Mouse (Mus musculus) midbrain, embryonic 12.5 days (tissue): ENCODE results near the gene Gm27027. TPM values are rescaled to one million over a fixed set of nuclear protein-coding genes. Genes with fewer than 3 reads are reported as not detected.

ENCODE experiments used
- ATAC-seq: fragments of 200-750 bp; cut with Nextera tagmentation; 2 replicates; pipeline ENCODE4 v1.8.0; 2017; ENCODE audit warnings: low read depth, moderate TSS enrichment, moderate library complexity; ENCODE audit not compliant: low FRiP score
- H3K27ac ChIP-seq: fragments of 300-500 bp; sonication (generic); replicated peaks from 2 replicates; pipeline ENCODE4 v1.5.1; 2016; ENCODE audit warnings: mild to moderate bottlenecking
- H3K27me3 ChIP-seq: fragments of 300-500 bp; sonication (generic); 2 replicates; pipeline ENCODE4 v1.6.1; 2016; ENCODE audit warnings: mild to moderate bottlenecking
- H3K36me3 ChIP-seq: fragments of 300-500 bp; sonication (generic); 2 replicates; pipeline ENCODE4 v1.6.1; 2016
- H3K4me1 ChIP-seq: fragments of 300-500 bp; sonication (generic); 2 replicates; pipeline ENCODE4 v1.6.1; 2016
- H3K4me2 ChIP-seq: fragments of 300-500 bp; sonication (generic); replicated peaks from 2 replicates; pipeline ENCODE4 v1.6.1; 2016; ENCODE audit warnings: mild to moderate bottlenecking, moderate library complexity
- H3K4me3 ChIP-seq: fragments of 300-500 bp; sonication (generic); 2 replicates; pipeline ENCODE4 v1.5.1; 2016; ENCODE audit warnings: mild to moderate bottlenecking
- H3K9ac ChIP-seq: fragments of 300-500 bp; sonication (generic); replicated peaks from 2 replicates; pipeline ENCODE4 v1.6.1; 2016; ENCODE audit warnings: mild to moderate bottlenecking, moderate library complexity
- H3K9me3 ChIP-seq: fragments of 300-500 bp; sonication (generic); 2 replicates; pipeline ENCODE4 v1.6.1; 2016; ENCODE audit warnings: mild to moderate bottlenecking
- WGBS: fragments of 180-500 bp; shearing (Covaris S2); methylation state at CpG from one replicate; pipeline ENCODE4 v1.1.7; 2016; 5-methylcytosine and 5-hydroxymethylcytosine counted together
- polyA plus RNA-seq: library from polyadenylated mRNA; unstranded; fragments of >200 nt; fragmentation: Nextera tagmentation; extraction: Ambion mirVana; gene quantifications from 2 replicates; pipeline ENCODE4 v1.2.1, GENCODE M21; 2016

Gm27027 gene
- polyA plus RNA-seq = not detected in 2 replicates

GRCm38 (mm10) chr2:93996254-93996653 is at the start of gene Gm27027:
TSS of gene Gm27027 (minus strand) at chr2:93996354.
- ATAC-seq = no peak
- peaks cover 69% of the 10 kb centered on the region for H3K36me3 ChIP-seq
- H3K9ac ChIP-seq = no peak within 1 kb of the TSS
- no peak within 1 kb of the TSS for H3K4me2 ChIP-seq
- H3K4me3 ChIP-seq = no peak within 1 kb of the TSS
- WGBS = 91% methylated on average over 6 of the region's 6 CpGs
- no peaks in the 10 kb centered on the region for H3K9me3 ChIP-seq
- H3K27ac ChIP-seq = no peak within 1 kb of the TSS
- no peaks in the 10 kb centered on the region for H3K27me3 ChIP-seq
- H3K4me1 ChIP-seq = peaks cover 12% of the 10 kb centered on the region

DNA sequence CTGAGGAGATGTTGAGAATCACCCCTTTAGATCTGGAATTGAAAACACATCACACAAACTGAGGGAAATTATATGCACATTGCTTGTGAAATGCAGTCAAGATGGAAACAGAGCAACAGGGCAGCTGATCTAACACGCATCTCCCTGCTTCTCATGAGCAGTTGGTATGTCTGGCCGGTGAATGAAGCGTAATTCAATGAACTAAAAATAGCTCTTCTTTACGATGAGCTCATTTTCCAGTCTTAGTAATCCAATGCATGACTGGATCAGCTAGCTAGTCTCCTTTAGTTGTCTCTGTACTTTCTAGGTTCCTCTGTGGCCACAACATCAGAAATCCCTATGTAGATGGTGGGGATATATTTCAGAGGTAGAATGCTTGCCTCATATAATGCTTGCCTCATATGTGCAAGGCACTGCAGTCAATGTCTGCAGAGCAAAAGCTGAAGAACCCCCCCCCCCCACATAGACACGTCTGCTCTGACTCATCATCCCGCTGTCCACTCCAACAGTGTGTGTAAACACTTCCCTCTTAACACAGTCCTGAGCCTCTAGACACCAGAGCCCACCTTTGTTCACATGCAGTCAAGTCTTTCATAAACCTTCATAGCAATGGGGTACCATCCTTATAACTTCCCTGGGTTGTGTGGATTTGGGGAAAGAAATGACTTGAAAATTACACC is 49.4 kb upstream of the Gm27027 start:
- whole genome bisulfite sequencing = 85% methylated on average over 6 of the region's 6 CpGs
- Histone ChIP-seq H3K4me2 (no peak overlapping the region), H3K9me3 (no peaks in the 10 kb centered on the region), H3K4me1 (peaks cover 28% of the 10 kb centered on the region), H3K4me3 (no peak overlapping the region), H3K27me3 (no peaks in the 10 kb centered on the region), H3K36me3 (0 out of 2 replicates have a peak, but pooled peaks cover 2% of the 10 kb centered on the region), H3K9ac (no peak overlapping the region), H3K27ac (no peak overlapping the region)
- ATAC-seq = no peak

GRCm38 (mm10) chr2:94044174-94044573 is 48.0 kb upstream of the Gm27027 start:
- WGBS = 82% methylated on average over 2 of the region's 2 CpGs
- no peaks in the 10 kb centered on the region for H3K27me3 ChIP-seq
- H3K4me3 ChIP-seq = no peak overlapping the region
- no peak overlapping the region for H3K4me2 ChIP-seq
- peaks cover 24% of the 10 kb centered on the region for H3K4me1 ChIP-seq
- no peaks in the 10 kb centered on the region for H3K9me3 ChIP-seq
- no peak overlapping the region for H3K27ac ChIP-seq
- 0 out of 2 replicates have a peak, but pooled peaks cover 2% of the 10 kb centered on the region for H3K36me3 ChIP-seq
- ATAC-seq = no peak
- H3K9ac ChIP-seq = no peak overlapping the region

GRCm38 (mm10) chr2:94043662-94044061 is 47.5 kb upstream of the Gm27027 start:
- H3K27ac ChIP-seq = no peak overlapping the region
- H3K4me1 ChIP-seq = peaks cover 21% of the 10 kb centered on the region
- ATAC-seq = peak; percentile 63
- no peak overlapping the region for H3K9ac ChIP-seq
- no peaks in the 10 kb centered on the region for H3K9me3 ChIP-seq
- H3K36me3 ChIP-seq = 0 out of 2 replicates have a peak, but pooled peaks cover 2% of the 10 kb centered on the region
- no peak overlapping the region for H3K4me3 ChIP-seq
- no peaks in the 10 kb centered on the region for H3K27me3 ChIP-seq
- no peak overlapping the region for H3K4me2 ChIP-seq
- WGBS = 41% methylated on average over 5 of the region's 5 CpGs

DNA sequence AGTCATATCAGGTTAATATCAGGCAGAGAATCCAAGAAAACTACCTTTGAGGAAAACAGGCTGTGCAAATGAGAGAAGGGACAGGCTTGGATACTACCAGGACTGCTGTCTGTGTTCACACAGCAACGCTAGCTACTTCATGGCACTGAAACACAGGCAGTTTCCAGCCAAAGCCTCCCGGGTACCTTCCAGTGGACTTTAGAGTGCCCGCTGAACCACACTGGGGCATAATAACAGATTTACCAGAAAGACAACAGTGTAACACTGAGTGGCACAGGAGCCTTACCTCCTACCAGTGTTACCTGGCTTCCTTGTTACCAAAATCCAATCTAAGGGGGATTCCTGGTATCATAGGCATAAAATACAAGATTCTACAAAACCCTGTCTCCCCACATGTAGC is 46.3 kb upstream of the Gm27027 start:
- Histone ChIP-seq H3K4me2 (no peak overlapping the region), H3K27me3 (no peaks in the 10 kb centered on the region), H3K27ac (no peak overlapping the region), H3K9ac (no peak overlapping the region), H3K36me3 (0 out of 2 replicates have a peak, but pooled peaks cover 2% of the 10 kb centered on the region), H3K4me3 (no peak overlapping the region), H3K4me1 (peaks cover 17% of the 10 kb centered on the region; the same call in 1 of the 2 replicates), H3K9me3 (no peaks in the 10 kb centered on the region)
- ATAC-seq = no peak
- WGBS = 95% methylated on average over 3 of the region's 3 CpGs

DNA sequence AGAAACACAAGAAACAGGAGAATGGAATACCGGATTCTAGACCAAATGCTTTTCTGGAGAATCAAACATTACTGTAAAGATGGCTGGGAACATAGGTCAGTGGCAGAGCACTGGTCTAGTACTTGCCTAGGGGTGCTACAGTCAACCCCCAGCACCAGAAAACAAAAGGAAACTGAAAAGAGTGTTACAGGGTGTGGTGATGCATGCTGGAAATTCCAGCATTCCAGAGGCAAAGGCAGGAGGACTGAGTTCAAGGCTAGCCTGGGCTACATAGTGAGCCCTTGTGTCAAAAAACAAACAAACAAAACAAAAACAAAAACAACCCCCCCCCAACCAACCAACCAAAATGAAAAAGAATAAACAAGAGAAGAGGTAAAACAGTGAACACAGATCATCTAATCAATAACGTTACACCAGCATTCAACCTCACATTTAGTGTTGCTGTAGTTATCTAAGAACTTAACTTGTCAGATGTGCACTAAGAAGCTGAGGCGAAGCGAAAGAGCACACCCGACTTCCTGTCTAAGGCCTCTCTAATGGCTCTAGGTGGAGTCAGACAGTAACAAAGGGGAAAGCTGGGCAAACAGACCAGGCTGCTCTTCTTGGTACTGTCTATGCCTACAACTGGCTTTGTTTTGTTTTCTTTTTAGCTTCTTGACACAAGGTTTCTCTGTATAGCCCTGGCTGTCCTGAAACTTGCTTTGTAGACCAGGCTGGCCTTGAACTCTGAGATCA is 44.4 kb upstream of the Gm27027 start:
- peaks cover 19% of the 10 kb centered on the region; the same call in 1 of the 2 replicates for H3K4me1 ChIP-seq
- H3K36me3 ChIP-seq = 0 out of 2 replicates have a peak, but pooled peaks cover 2% of the 10 kb centered on the region
- no peak for ATAC-seq
- no peak overlapping the region for H3K9ac ChIP-seq
- H3K27ac ChIP-seq = no peak overlapping the region
- no peak overlapping the region for H3K4me3 ChIP-seq
- H3K27me3 ChIP-seq = no peaks in the 10 kb centered on the region
- H3K4me2 ChIP-seq = no peak overlapping the region
- 91% methylated on average over 5 of the region's 5 CpGs for WGBS
- no peaks in the 10 kb centered on the region for H3K9me3 ChIP-seq

GRCm38 (mm10) chr2:94035428-94036331 is 39.5 kb upstream of the Gm27027 start:
- H3K36me3 ChIP-seq = peaks cover 23% of the 10 kb centered on the region; the same call in 1 of the 2 replicates
- no peaks in the 10 kb centered on the region for H3K9me3 ChIP-seq
- no peak overlapping the region for H3K9ac ChIP-seq
- peaks cover 4% of the 10 kb centered on the region; the same call in 1 of the 2 replicates for H3K4me1 ChIP-seq
- no peaks in the 10 kb centered on the region for H3K27me3 ChIP-seq
- WGBS = 70% methylated on average over 9 of the region's 9 CpGs
- no peak overlapping the region for H3K27ac ChIP-seq
- no peak overlapping the region for H3K4me2 ChIP-seq
- ATAC-seq = peak; percentile 52
- H3K4me3 ChIP-seq = no peak overlapping the region

GRCm38 (mm10) chr2:94030602-94031001 is 34.4 kb upstream of the Gm27027 start:
- no peak overlapping the region for H3K4me2 ChIP-seq
- H3K9me3 ChIP-seq = no peaks in the 10 kb centered on the region
- H3K27ac ChIP-seq = no peak overlapping the region
- no peak overlapping the region for H3K4me3 ChIP-seq
- H3K36me3 ChIP-seq = peaks cover 21% of the 10 kb centered on the region; the same call in 1 of the 2 replicates
- H3K9ac ChIP-seq = no peak overlapping the region
- H3K4me1 ChIP-seq = peaks cover 1% of the 10 kb centered on the region; the same call in 1 of the 2 replicates
- H3K27me3 ChIP-seq = no peaks in the 10 kb centered on the region
- no peak for ATAC-seq

GRCm38 (mm10) chr2:94024637-94025036 is 28.5 kb upstream of the Gm27027 start:
- no peak overlapping the region for H3K4me2 ChIP-seq
- H3K9ac ChIP-seq = no peak overlapping the region
- no peak for ATAC-seq
- no peaks in the 10 kb centered on the region for H3K9me3 ChIP-seq
- WGBS = 60% methylated on average over 6 of the region's 6 CpGs
- no peak overlapping the region for H3K27ac ChIP-seq
- no peaks in the 10 kb centered on the region for H3K4me1 ChIP-seq
- no peaks in the 10 kb centered on the region for H3K27me3 ChIP-seq
- no peak overlapping the region for H3K4me3 ChIP-seq
- H3K36me3 ChIP-seq = no peaks in the 10 kb centered on the region

GRCm38 (mm10) chr2:94010335-94011291 is 14.5 kb upstream of the Gm27027 start, which contains the start of gene Alkbh3:
TSS of gene Alkbh3 (minus strand) at chr2:94010807.
- Histone ChIP-seq H3K4me1 (peaks cover 13% of the 10 kb centered on the region), H3K36me3 (peaks cover 25% of the 10 kb centered on the region), H3K27ac (no peak within 1 kb of the TSS), H3K4me2 (peak within 1 kb of the TSS; percentile 63), H3K9me3 (no peaks in the 10 kb centered on the region), H3K27me3 (0 out of 2 replicates have a peak, but pooled peaks cover 4% of the 10 kb centered on the region), H3K9ac (peak within 1 kb of the TSS; percentile 84), H3K4me3 (peak within 1 kb of the TSS; percentile 93)
- ATAC-seq = peak; percentile 99
- 5% methylated on average over 47 of the region's 47 CpGs for WGBS

DNA sequence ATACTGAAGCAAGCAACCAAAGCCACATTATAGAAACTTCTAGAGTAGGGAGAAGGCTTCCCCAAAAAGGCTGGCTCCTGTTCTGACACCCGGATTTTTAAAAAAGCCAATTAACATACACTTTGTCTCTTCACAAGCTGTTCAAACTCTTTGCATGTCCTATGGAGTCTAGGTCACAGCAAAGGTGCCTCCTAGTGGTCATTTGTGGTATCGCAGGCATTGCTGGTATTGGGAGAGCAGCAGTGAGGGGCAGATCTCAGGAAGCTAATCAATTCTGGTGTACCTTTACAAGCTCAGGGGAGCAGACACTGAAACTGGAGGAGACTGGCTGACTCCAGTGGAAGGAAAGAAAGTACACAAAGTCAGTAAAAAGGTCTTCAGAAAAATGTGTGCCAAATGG is 6.2 kb upstream of the Gm27027 start:
- no peak overlapping the region for H3K4me3 ChIP-seq
- no peak overlapping the region for H3K4me2 ChIP-seq
- H3K9ac ChIP-seq = no peak overlapping the region
- H3K27me3 ChIP-seq = no peaks in the 10 kb centered on the region
- H3K27ac ChIP-seq = no peak overlapping the region
- 3% methylated on average over 2 of the region's 2 CpGs for WGBS
- H3K36me3 ChIP-seq = peaks cover 84% of the 10 kb centered on the region
- H3K4me1 ChIP-seq = no peaks in the 10 kb centered on the region
- H3K9me3 ChIP-seq = no peaks in the 10 kb centered on the region
- ATAC-seq = 0 out of 2 replicates have a peak, but pooled peaks have one; percentile 58
